Mouse (Mus musculus) limb, embryonic 14.5 days (tissue): ENCODE measurements at regions not wholly inside any gene's neighbourhood (a gene's known extent, or its start where the extent isn't known, plus 50 kb on each side); places are given as distances from the start of the nearest gene placed in this dataset.

Experiments used
- ATAC-seq: fragments of 200-750 bp; cut with Nextera tagmentation; 2 replicates; pipeline ENCODE4 v1.8.0; 2017; ENCODE audit warnings: low read depth, moderate number of reproducible peaks, moderate TSS enrichment; ENCODE audit not compliant: low FRiP score
- DNase-seq: peaks from one replicate; pipeline ENCODE4 v3.0.0-alpha.2; 2015; ENCODE audit warnings: low spot score
- H3K27ac ChIP-seq: fragments of 300-500 bp; sonication (generic); replicated peaks from 2 replicates; pipeline ENCODE4 v1.5.1; 2014; ENCODE audit warnings: low read depth, mild to moderate bottlenecking, low read length, moderate library complexity, mixed read lengths
- H3K27me3 ChIP-seq: fragments of 300-500 bp; sonication (generic); 2 replicates; pipeline ENCODE4 v1.6.1; 2014; ENCODE audit warnings: low read length, mixed read lengths; ENCODE audit not compliant: control insufficient read depth, insufficient read depth
- H3K36me3 ChIP-seq: fragments of 300-500 bp; sonication (generic); 2 replicates; pipeline ENCODE4 v1.6.1; 2014; ENCODE audit warnings: mild to moderate bottlenecking, low read length, moderate library complexity, mixed read lengths; ENCODE audit not compliant: control insufficient read depth, insufficient read depth
- H3K4me1 ChIP-seq: fragments of 300-500 bp; sonication (generic); 2 replicates; pipeline ENCODE4 v1.6.1; 2014; ENCODE audit warnings: antibody characterized with exemption, low read length, mixed read lengths; ENCODE audit not compliant: control insufficient read depth, insufficient read depth
- H3K4me2 ChIP-seq: fragments of 300-500 bp; sonication (generic); replicated peaks from 2 replicates; pipeline ENCODE4 v1.6.1; 2014; ENCODE audit warnings: low read depth, mild to moderate bottlenecking, low read length, moderate library complexity; ENCODE audit not compliant: severe bottlenecking
- H3K4me3 ChIP-seq: fragments of 300-500 bp; sonication (generic); replicated peaks from 2 replicates; pipeline ENCODE4 v1.5.1; 2014; ENCODE audit warnings: low read length
- H3K9ac ChIP-seq: fragments of 300-500 bp; sonication (generic); 2 replicates; pipeline ENCODE4 v1.6.1; 2014; ENCODE audit warnings: mild to moderate bottlenecking, low read depth, low read length, moderate library complexity; ENCODE audit not compliant: severe bottlenecking
- H3K9me3 ChIP-seq: fragments of 300-500 bp; sonication (generic); 2 replicates; pipeline ENCODE4 v1.6.1; 2016; ENCODE audit warnings: low read length; ENCODE audit not compliant: control insufficient read depth
- POLR2A ChIP-seq: fragments of 200-500 bp; IDR thresholded peaks from 2 replicates; pipeline ENCODE4 v1.8.0; 2012; ENCODE audit warnings: inconsistent platforms, mild to moderate bottlenecking, moderate library complexity, borderline replicate concordance; ENCODE audit not compliant: insufficient read depth, insufficient read length; ENCODE audit errors: extremely low read depth
- WGBS: fragments of 180-500 bp; shearing (Covaris S2); extraction: QIAGEN DNeasy Blood & Tissue Kit; methylation state at CpG from one replicate; pipeline ENCODE4 v1.1.7; 2014; 5-methylcytosine and 5-hydroxymethylcytosine counted together

DNA sequence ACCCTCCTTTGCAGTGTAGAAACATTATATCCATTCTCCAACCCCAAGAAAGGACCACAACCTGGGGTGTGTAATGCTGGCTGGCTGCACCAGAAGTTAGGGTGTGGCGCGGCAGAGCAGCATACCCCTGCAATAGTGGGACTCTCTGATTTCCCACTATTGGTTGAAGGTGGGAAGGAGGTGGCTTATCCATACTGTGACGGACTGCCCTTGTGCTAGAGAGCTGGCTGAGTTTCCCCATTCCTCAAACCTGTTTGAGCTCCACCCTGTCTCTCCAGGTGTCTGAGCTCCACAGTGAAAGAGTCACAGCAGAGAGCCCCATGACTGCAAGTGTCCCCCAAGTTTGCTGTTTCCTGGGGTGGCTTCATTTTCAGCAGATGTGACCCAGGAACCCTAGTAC lies 79.6 kb downstream of the Sik1 start:
- TF ChIP-seq POLR2A = no peak
- 89% methylated on average over 3 of the region's 3 CpGs for WGBS
- no peak for ATAC-seq
- DNase-seq = no peak
- H3K27me3 ChIP-seq = no peaks in the 10 kb centered on the region
- no peak overlapping the region for H3K27ac ChIP-seq
- peaks cover 25% of the 10 kb centered on the region for H3K4me1 ChIP-seq
- H3K9ac ChIP-seq = no peak overlapping the region
- H3K9me3 ChIP-seq = no peaks in the 10 kb centered on the region
- no peak overlapping the region for H3K4me3 ChIP-seq
- H3K4me2 ChIP-seq = no peak overlapping the region
- H3K36me3 ChIP-seq = no peaks in the 10 kb centered on the region

DNA sequence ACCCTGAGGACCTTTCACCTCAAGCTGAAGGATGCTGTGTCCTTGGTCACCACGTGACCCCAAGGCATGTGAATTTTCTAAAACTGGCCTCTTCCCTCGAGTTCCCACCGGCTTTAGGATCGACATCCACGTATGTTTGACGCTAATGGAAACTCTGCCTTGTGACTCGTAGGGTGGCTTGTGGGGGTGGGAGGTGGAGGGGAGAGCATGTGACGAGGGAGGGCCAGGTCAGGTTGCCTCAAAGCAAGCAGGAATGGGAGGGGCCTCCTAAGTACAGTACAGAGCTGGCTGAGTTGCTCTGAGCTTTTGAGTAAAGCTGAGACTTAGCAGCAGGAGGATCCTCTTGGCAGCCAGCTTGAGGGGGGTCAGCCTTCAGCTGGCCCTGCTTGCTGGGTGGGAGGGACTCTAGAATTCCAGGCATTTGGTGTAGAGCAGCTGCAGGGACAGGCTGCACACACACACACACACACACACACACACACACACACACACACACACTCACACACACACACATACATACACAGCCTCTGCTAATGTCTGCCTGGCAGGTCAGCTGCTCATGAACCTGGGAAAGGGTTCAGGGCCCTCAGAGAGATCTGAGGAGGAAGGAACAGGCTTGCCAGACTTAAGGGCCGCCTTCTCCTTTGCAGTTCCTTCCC lies 78.5 kb downstream of the Sik1 start:
- ATAC-seq = peak; percentile 93

GRCm38 (mm10) chr17:31777751-31778150 lies 77.9 kb downstream of the Sik1 start:
- Histone ChIP-seq H3K9me3 (no peaks in the 10 kb centered on the region), H3K4me3 (no peak overlapping the region), H3K4me1 (peaks cover 19% of the 10 kb centered on the region), H3K9ac (no peak overlapping the region), H3K27me3 (no peaks in the 10 kb centered on the region), H3K4me2 (no peak overlapping the region), H3K36me3 (no peaks in the 10 kb centered on the region), H3K27ac (peak overlapping the region; percentile 70)
- WGBS = 64% methylated on average over 5 of the region's 5 CpGs
- no peak for TF ChIP-seq POLR2A
- ATAC-seq (no peak), DNase-seq (no peak)

More for the DNA sequence above, 78.5 kb downstream of the Sik1 start:
- Histone ChIP-seq H3K4me1 (peaks cover 24% of the 10 kb centered on the region), H3K4me3 (no peak overlapping the region), H3K27ac (peak overlapping the region; percentile 70), H3K27me3 (no peaks in the 10 kb centered on the region), H3K36me3 (no peaks in the 10 kb centered on the region), H3K9ac (0 out of 2 replicates have a peak overlapping the region, but pooled peaks have one; percentile 6), H3K4me2 (no peak overlapping the region), H3K9me3 (no peaks in the 10 kb centered on the region)
- WGBS = 24% methylated on average over 9 of the region's 9 CpGs
- DNase-seq = peak; percentile 93
- TF ChIP-seq POLR2A = no peak

DNA sequence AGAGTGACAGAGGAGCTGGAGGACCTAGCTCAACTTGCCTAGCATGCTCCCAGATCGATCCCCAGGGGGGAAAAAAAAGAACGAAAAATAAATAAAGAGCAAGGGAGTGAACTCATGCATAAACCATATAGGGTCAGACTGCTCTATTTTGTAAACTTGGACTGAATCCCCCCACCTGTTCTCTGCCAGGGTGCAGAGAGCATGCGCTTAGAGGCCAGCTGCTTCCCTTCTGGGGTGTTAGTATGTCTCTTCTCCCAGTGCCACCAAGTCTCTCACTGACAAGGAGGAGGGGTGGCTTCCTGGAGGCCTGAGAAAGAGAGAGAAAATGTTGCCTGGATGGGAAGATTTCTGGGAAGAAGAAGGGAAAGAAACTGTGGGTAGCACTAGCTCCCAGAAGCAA lies 76.1 kb downstream of the Sik1 start:
- no peak for TF ChIP-seq POLR2A
- H3K36me3 ChIP-seq = no peaks in the 10 kb centered on the region
- H3K27ac ChIP-seq = no peak overlapping the region
- no peak overlapping the region for H3K4me2 ChIP-seq
- H3K27me3 ChIP-seq = no peaks in the 10 kb centered on the region
- 86% methylated on average over 3 of the region's 3 CpGs for WGBS
- DNase-seq (no peak), ATAC-seq (no peak)
- no peaks in the 10 kb centered on the region for H3K9me3 ChIP-seq
- peaks cover 19% of the 10 kb centered on the region for H3K4me1 ChIP-seq
- H3K9ac ChIP-seq = no peak overlapping the region
- H3K4me3 ChIP-seq = no peak overlapping the region

DNA sequence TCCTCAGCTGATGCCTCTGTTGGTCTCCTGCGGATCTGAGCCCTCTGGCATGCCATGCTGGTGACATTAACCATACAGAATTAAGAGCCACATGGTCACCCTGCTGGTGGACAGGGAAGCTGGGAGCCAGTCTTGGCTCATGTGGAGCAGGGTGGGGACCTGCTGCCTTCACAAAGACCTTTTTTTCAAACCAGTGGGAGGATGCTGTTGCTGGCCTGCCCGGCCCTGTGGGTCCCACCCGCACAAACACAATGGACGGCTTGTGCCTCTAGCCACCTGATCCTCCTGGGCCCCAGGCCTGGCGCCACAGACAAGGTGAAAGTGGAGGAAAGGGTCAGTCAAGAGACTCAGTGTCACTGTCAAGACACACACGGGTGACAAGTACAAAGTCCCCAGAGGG lies 73.4 kb downstream of the Sik1 start:
- 79% methylated on average over 6 of the region's 6 CpGs for WGBS
- no peak for ATAC-seq

DNA sequence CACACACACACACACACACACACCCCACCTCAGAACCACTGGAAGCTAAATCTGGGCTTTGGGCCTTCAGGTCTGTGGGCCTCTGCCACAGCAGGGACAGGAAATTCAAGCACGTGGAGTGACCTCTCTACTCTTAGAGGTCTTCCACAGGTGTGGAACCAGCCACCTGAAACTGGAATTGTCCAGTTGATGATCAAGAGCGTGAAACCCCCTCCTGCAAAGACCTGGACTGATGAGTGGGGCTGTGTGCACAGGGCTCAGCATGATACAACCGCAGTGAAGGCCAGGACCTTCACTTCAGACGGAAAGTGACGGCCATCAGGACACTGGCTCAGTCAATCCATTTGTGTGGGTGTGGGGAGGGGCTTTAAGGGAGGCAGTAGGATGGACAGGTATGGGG lies 72.5 kb downstream of the Sik1 start:
- Histone ChIP-seq H3K4me1 (peaks cover under 1% of the 10 kb centered on the region; the same call in 1 of the 2 replicates), H3K9ac (no peak overlapping the region), H3K4me2 (no peak overlapping the region), H3K4me3 (no peak overlapping the region), H3K9me3 (no peaks in the 10 kb centered on the region), H3K36me3 (no peaks in the 10 kb centered on the region), H3K27ac (no peak overlapping the region), H3K27me3 (no peaks in the 10 kb centered on the region)
- ATAC-seq = no peak
- TF ChIP-seq POLR2A = no peak
- no peak for DNase-seq
- WGBS = 89% methylated on average over 5 of the region's 5 CpGs

More for the DNA sequence above, 73.4 kb downstream of the Sik1 start:
- no peak overlapping the region for H3K4me2 ChIP-seq
- no peak overlapping the region for H3K27ac ChIP-seq
- H3K4me1 ChIP-seq = peaks cover 8% of the 10 kb centered on the region
- H3K36me3 ChIP-seq = no peaks in the 10 kb centered on the region
- no peak for DNase-seq
- H3K27me3 ChIP-seq = no peaks in the 10 kb centered on the region
- no peak overlapping the region for H3K4me3 ChIP-seq
- H3K9me3 ChIP-seq = no peaks in the 10 kb centered on the region
- no peak overlapping the region for H3K9ac ChIP-seq
- no peak for TF ChIP-seq POLR2A
